Mouse (Mus musculus) embryonic fibroblast, embryonic 13.5 days (primary cell): Measurements from ENCODE around the gene Ppp1cc.

Source experiments
- CTCF ChIP-seq: IDR thresholded peaks from 2 replicates; pipeline ENCODE4 v1.5.1; 2011; ENCODE audit warnings: mild to moderate bottlenecking, control low read depth, low read length, moderate library complexity, borderline replicate concordance; ENCODE audit not compliant: insufficient read depth
- POLR2A ChIP-seq: IDR thresholded peaks from 2 replicates; pipeline ENCODE4 v1.6.1; 2011; ENCODE audit warnings: low read depth, mild to moderate bottlenecking, control low read depth, low read length, moderate library complexity

- TF ChIP-seq CTCF (no peak), POLR2A (no peak)
These were observed 19.2 kb upstream of the Ppp1cc start for GRCm38 (mm10) chr5:122138856-122139255.
